Mouse (Mus musculus) forebrain, postnatal 0 days (tissue): ENCODE measurements around the gene Scml2. TPM values are rescaled to one million over a fixed set of nuclear protein-coding genes. Genes with fewer than 3 reads are reported as not detected.
"Not testable (repeated sequence)": the region's sequence is repeated elsewhere in the genome, so short reads cannot be mapped to it uniquely, and the experiment has no call there.

Source experiments
- ATAC-seq: fragments of 200-750 bp; cut with Nextera tagmentation; 2 replicates; pipeline ENCODE4 v1.8.0; 2017; ENCODE audit warnings: mild to moderate bottlenecking, moderate library complexity
- DNase-seq: peaks from one replicate; pipeline ENCODE4 v3.0.0-alpha.2; 2015
- H3K27ac ChIP-seq: fragments of 300-500 bp; sonication (generic); 2 replicates; pipeline ENCODE4 v1.5.1; 2014; ENCODE audit warnings: low read depth, mild to moderate bottlenecking, antibody characterized with exemption, low read length, moderate library complexity, mixed read lengths
- H3K27me3 ChIP-seq: fragments of 300-500 bp; sonication (generic); 2 replicates; pipeline ENCODE4 v1.6.1; 2014; ENCODE audit warnings: mild to moderate bottlenecking, low read length, mixed read lengths; ENCODE audit not compliant: insufficient read depth
- H3K36me3 ChIP-seq: fragments of 300-500 bp; sonication (generic); 2 replicates; pipeline ENCODE4 v1.6.1; 2014; ENCODE audit warnings: mild to moderate bottlenecking, moderate library complexity; ENCODE audit not compliant: insufficient read depth
- H3K4me1 ChIP-seq: fragments of 300-500 bp; sonication (generic); 2 replicates; pipeline ENCODE4 v1.6.1; 2014; ENCODE audit warnings: antibody characterized with exemption; ENCODE audit not compliant: insufficient read depth
- H3K4me2 ChIP-seq: fragments of 300-500 bp; sonication (generic); 2 replicates; pipeline ENCODE4 v1.6.1; 2014; ENCODE audit warnings: low read depth, mild to moderate bottlenecking, moderate library complexity
- H3K4me3 ChIP-seq: fragments of 300-500 bp; sonication (generic); 2 replicates; pipeline ENCODE4 v1.5.1; 2014; ENCODE audit warnings: low read depth, low read length, mixed read lengths
- H3K9ac ChIP-seq: fragments of 300-500 bp; sonication (generic); 2 replicates; pipeline ENCODE4 v1.6.1; 2014; ENCODE audit warnings: mild to moderate bottlenecking
- H3K9me3 ChIP-seq: fragments of 300-500 bp; sonication (generic); 2 replicates; pipeline ENCODE4 v1.6.1; 2016; ENCODE audit warnings: low read length
- CTCF ChIP-seq: sonication (generic); IDR thresholded peaks from 2 replicates; pipeline ENCODE4 v1.5.1; 2016; ENCODE audit warnings: antibody characterized with exemption, control low read depth, low read depth
- WGBS: fragments of 180-500 bp; shearing (Covaris S2); extraction: QIAGEN DNeasy Blood & Tissue Kit; methylation state at CpG from one replicate; pipeline ENCODE4 v1.1.7; 2014; 5-methylcytosine and 5-hydroxymethylcytosine counted together
- polyA plus RNA-seq: library from polyadenylated mRNA; unstranded; fragments of >200 nt; fragmentation: Nextera tagmentation; extraction: Ambion mirVana; gene quantifications from 2 replicates; pipeline ENCODE4 v1.2.1, GENCODE M21; 2015
- total RNA-seq: library from RNA; depleted of rRNA; stranded (reverse); fragments of >200 nt; gene quantifications from 2 replicates; pipeline ENCODE4 v1.2.3, GENCODE M21; 2014; rRNA removed

Gene Scml2
- total RNA-seq (5.5 and 5.9 TPM in 2 replicates), polyA plus RNA-seq (1.2 and 1.5 TPM in 2 replicates)

- H3K4me1 ChIP-seq, H3K9me3 ChIP-seq, H3K27me3 ChIP-seq, DNase-seq, H3K36me3 ChIP-seq, H3K27ac ChIP-seq, H3K4me2 ChIP-seq, H3K4me3 ChIP-seq, H3K9ac ChIP-seq, ATAC-seq: not testable (repeated sequence)
- 87% methylated on average over 4 of the region's 14 CpGs for WGBS
Observed at GRCm38 (mm10) chrX:161116893-161117292, at the start of gene Scml2. Gene Scml2 (plus strand): TSS chrX:161117193.

DNA sequence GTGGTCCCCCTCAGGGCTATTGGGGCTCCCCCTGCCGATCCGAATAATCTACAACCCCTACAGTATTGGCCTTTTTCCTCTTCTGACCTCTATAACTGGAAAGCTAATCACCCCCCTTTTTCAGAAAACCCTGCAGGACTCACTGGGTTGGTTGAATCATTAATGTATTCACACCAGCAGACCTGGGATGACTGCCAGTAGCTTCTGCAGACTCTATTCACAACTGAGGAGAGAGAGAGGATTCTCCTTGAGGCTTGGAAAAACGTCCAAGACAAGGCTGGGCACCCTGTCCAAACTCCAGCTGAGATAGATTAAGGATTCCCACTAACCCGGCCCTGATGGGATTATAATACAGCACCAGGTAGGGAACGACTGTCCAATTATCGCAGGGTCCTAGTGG, 41.4 kb upstream of the Scml2 start:
- not testable (repeated sequence) for H3K9me3 ChIP-seq, ATAC-seq, H3K9ac ChIP-seq, H3K36me3 ChIP-seq, H3K4me2 ChIP-seq, H3K27ac ChIP-seq, H3K27me3 ChIP-seq, H3K4me3 ChIP-seq, H3K4me1 ChIP-seq
- peak; percentile 3 for DNase-seq
- WGBS, result 66% methylated on average over 6 of the region's 6 CpGs

- H3K9me3 ChIP-seq, result no peaks in the 10 kb centered on the region
- H3K27ac ChIP-seq, result peak overlapping the region; percentile 50; the same call in 1 of the 2 replicates
- H3K27me3 ChIP-seq, result no peaks in the 10 kb centered on the region
- TF ChIP-seq CTCF, result no peak
- no peaks in the 10 kb centered on the region for H3K4me1 ChIP-seq
- peak; percentile 76 for DNase-seq
- H3K9ac ChIP-seq, result peak overlapping the region; percentile 51
- ATAC-seq, result peak; percentile 99
- WGBS, result 36% methylated on average over 22 of the region's 22 CpGs
- H3K4me2 ChIP-seq, result peak overlapping the region; percentile 64
- H3K4me3 ChIP-seq, result peak overlapping the region; percentile 52
- no peaks in the 10 kb centered on the region for H3K36me3 ChIP-seq
Observed at GRCm38 (mm10) chrX:161162314-161163068, 45.5 kb downstream of the Scml2 start.

DNA sequence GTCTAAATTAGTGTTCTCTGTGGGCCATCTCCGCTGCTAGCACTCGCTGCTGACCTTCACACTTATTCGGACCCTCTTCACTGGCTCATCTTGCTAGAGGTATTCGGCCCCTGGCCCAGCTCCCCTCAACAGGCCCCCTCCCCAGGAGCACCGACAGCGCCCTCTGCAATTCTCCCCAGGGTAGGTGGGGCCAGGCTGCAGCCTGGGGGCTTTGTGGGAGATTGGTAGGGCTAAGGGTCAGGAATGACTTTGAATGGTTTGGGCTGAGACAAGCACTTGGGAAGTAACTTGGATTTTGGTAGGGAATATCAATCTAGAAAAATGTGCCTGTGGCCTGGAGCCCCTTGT, 46.0 kb downstream of the Scml2 start:
- no peaks in the 10 kb centered on the region for H3K4me1 ChIP-seq
- peak overlapping the region; percentile 51 for H3K9ac ChIP-seq
- 31% methylated on average over 6 of the region's 6 CpGs for WGBS
- H3K27me3 ChIP-seq, result no peaks in the 10 kb centered on the region
- ATAC-seq (peak; percentile 64), DNase-seq (no peak)
- peak overlapping the region; percentile 64 for H3K4me2 ChIP-seq
- H3K36me3 ChIP-seq, result no peaks in the 10 kb centered on the region
- H3K4me3 ChIP-seq, result peak overlapping the region; percentile 52
- 0 out of 2 replicates have a peak, but pooled peaks have one; percentile 4 for TF ChIP-seq CTCF
- no peaks in the 10 kb centered on the region for H3K9me3 ChIP-seq
- 0 out of 2 replicates have a peak overlapping the region, but pooled peaks have one; percentile 50 for H3K27ac ChIP-seq

DNA sequence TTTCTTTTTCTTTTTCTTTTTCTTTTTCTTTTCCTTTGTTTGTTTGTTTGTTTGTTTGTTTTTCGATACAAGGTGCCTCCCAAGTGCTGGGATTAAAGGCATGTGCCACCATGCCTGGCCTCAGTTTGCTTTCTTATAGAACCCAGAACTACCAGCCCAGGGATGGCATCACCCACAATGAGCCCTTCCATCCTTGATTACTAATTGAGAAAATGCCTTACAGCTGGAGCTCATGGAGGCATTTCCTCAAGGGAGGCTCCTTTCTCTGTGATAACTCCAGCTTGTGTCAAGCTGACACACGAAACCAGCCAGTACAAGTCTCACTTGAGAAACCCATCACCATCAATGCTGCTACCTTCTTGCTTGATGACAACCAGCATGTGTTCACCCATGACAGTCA, 170.2 kb downstream of the Scml2 start, which contains the start of gene Gm15262:
Gene Gm15262, plus strand, starts transcription at position 301 of the 400 bp plus-strand sequence.
- DNase-seq, ATAC-seq, H3K4me3 ChIP-seq, H3K27ac ChIP-seq, H3K36me3 ChIP-seq, H3K4me2 ChIP-seq, H3K9ac ChIP-seq, H3K9me3 ChIP-seq, H3K4me1 ChIP-seq, H3K27me3 ChIP-seq: not testable (repeated sequence)
- 70% methylated on average over 2 of the region's 2 CpGs for WGBS

Other genes starting within 250 kb of the Scml2 start
- 0.23 and 0.67 TPM in 2 replicates for gene Gja6, start 210.1 kb upstream of the Scml2 start, total RNA-seq
- 0.07 and 0.11 TPM in 2 replicates for gene Gja6, start 210.1 kb upstream of the Scml2 start, polyA plus RNA-seq
- 25.6 and 31.9 TPM in 2 replicates for gene Cdkl5, start 122.5 kb upstream of the Scml2 start, total RNA-seq
- 5.8 and 7.2 TPM in 2 replicates for gene Cdkl5, start 122.5 kb upstream of the Scml2 start, polyA plus RNA-seq
- gene Gm15262, start 170.3 kb downstream of the Scml2 start, total RNA-seq, result not detected in 2 replicates
- gene Gm15262, start 170.3 kb downstream of the Scml2 start, polyA plus RNA-seq, result not detected in 2 replicates